Mouse (Mus musculus) forebrain, postnatal 0 days (tissue): ENCODE results near the gene Ppme1. TPM values are rescaled to one million over a fixed set of nuclear protein-coding genes. Genes with fewer than 3 reads are reported as not detected.

Experiments
- ATAC-seq: fragments of 200-750 bp; cut with Nextera tagmentation; 2 replicates; pipeline ENCODE4 v1.8.0; 2017; ENCODE audit warnings: mild to moderate bottlenecking, moderate library complexity
- DNase-seq: peaks from one replicate; pipeline ENCODE4 v3.0.0-alpha.2; 2015
- H3K27ac ChIP-seq: fragments of 300-500 bp; sonication (generic); 2 replicates; pipeline ENCODE4 v1.5.1; 2014; ENCODE audit warnings: low read depth, mild to moderate bottlenecking, antibody characterized with exemption, low read length, moderate library complexity, mixed read lengths
- H3K27me3 ChIP-seq: fragments of 300-500 bp; sonication (generic); 2 replicates; pipeline ENCODE4 v1.6.1; 2014; ENCODE audit warnings: mild to moderate bottlenecking, low read length, mixed read lengths; ENCODE audit not compliant: insufficient read depth
- H3K36me3 ChIP-seq: fragments of 300-500 bp; sonication (generic); 2 replicates; pipeline ENCODE4 v1.6.1; 2014; ENCODE audit warnings: mild to moderate bottlenecking, moderate library complexity; ENCODE audit not compliant: insufficient read depth
- H3K4me1 ChIP-seq: fragments of 300-500 bp; sonication (generic); 2 replicates; pipeline ENCODE4 v1.6.1; 2014; ENCODE audit warnings: antibody characterized with exemption; ENCODE audit not compliant: insufficient read depth
- H3K4me2 ChIP-seq: fragments of 300-500 bp; sonication (generic); 2 replicates; pipeline ENCODE4 v1.6.1; 2014; ENCODE audit warnings: low read depth, mild to moderate bottlenecking, moderate library complexity
- H3K4me3 ChIP-seq: fragments of 300-500 bp; sonication (generic); 2 replicates; pipeline ENCODE4 v1.5.1; 2014; ENCODE audit warnings: low read depth, low read length, mixed read lengths
- H3K9ac ChIP-seq: fragments of 300-500 bp; sonication (generic); 2 replicates; pipeline ENCODE4 v1.6.1; 2014; ENCODE audit warnings: mild to moderate bottlenecking
- H3K9me3 ChIP-seq: fragments of 300-500 bp; sonication (generic); 2 replicates; pipeline ENCODE4 v1.6.1; 2016; ENCODE audit warnings: low read length
- CTCF ChIP-seq: sonication (generic); IDR thresholded peaks from 2 replicates; pipeline ENCODE4 v1.5.1; 2016; ENCODE audit warnings: antibody characterized with exemption, control low read depth, low read depth
- WGBS: fragments of 180-500 bp; shearing (Covaris S2); extraction: QIAGEN DNeasy Blood & Tissue Kit; methylation state at CpG from one replicate; pipeline ENCODE4 v1.1.7; 2014; 5-methylcytosine and 5-hydroxymethylcytosine counted together
- polyA plus RNA-seq: library from polyadenylated mRNA; unstranded; fragments of >200 nt; fragmentation: Nextera tagmentation; extraction: Ambion mirVana; gene quantifications from 2 replicates; pipeline ENCODE4 v1.2.1, GENCODE M21; 2015
- total RNA-seq: library from RNA; depleted of rRNA; stranded (reverse); fragments of >200 nt; gene quantifications from 2 replicates; pipeline ENCODE4 v1.2.3, GENCODE M21; 2014

Ppme1 gene
- total and polyA plus RNA-seq, 2 experiments from 2014 or later: 114 to 142 TPM

- no peak overlapping the region for H3K9ac ChIP-seq
- H3K27ac ChIP-seq: no peak overlapping the region
- no peaks in the 10 kb centered on the region for H3K4me1 ChIP-seq
- no peak for TF ChIP-seq CTCF
- DNase-seq (no peak), ATAC-seq (no peak)
- H3K4me3 ChIP-seq: no peak overlapping the region
- no peak overlapping the region for H3K4me2 ChIP-seq
- H3K36me3 ChIP-seq: peaks cover 47% of the 10 kb centered on the region
- H3K9me3 ChIP-seq: no peaks in the 10 kb centered on the region
- 91% methylated on average over 7 of the region's 7 CpGs for WGBS
- no peaks in the 10 kb centered on the region for H3K27me3 ChIP-seq
These were observed 44.6 kb downstream of the Ppme1 start for GRCm38 (mm10) chr7:100327514-100327913.

GRCm38 (mm10) chr7:100325482-100325881, 46.6 kb downstream of the Ppme1 start:
- peaks cover 32% of the 10 kb centered on the region for H3K36me3 ChIP-seq
- TF ChIP-seq CTCF: peak; percentile 86
- no peaks in the 10 kb centered on the region for H3K9me3 ChIP-seq
- 79% methylated on average over 6 of the region's 6 CpGs for WGBS
- DNase-seq (peak; percentile 67), ATAC-seq (no peak)
- H3K9ac ChIP-seq: no peak overlapping the region
- no peaks in the 10 kb centered on the region for H3K4me1 ChIP-seq
- no peaks in the 10 kb centered on the region for H3K27me3 ChIP-seq
- no peak overlapping the region for H3K4me2 ChIP-seq
- no peak overlapping the region for H3K4me3 ChIP-seq
- H3K27ac ChIP-seq: no peak overlapping the region

- 71% methylated on average over 3 of the region's 3 CpGs for WGBS
- H3K9me3 ChIP-seq: no peaks in the 10 kb centered on the region
These were observed 48.4 kb downstream of the Ppme1 start for GRCm38 (mm10) chr7:100323721-100324120.

GRCm38 (mm10) chr7:100317534-100317933, 54.6 kb downstream of the Ppme1 start:
- no peak overlapping the region for H3K4me2 ChIP-seq
- H3K4me1 ChIP-seq: no peaks in the 10 kb centered on the region
- WGBS: 95% methylated on average over 5 of the region's 5 CpGs
- no peak overlapping the region for H3K27ac ChIP-seq
- no peak for ATAC-seq
- TF ChIP-seq CTCF: no peak
- H3K9ac ChIP-seq: no peak overlapping the region
- H3K9me3 ChIP-seq: no peaks in the 10 kb centered on the region
- H3K36me3 ChIP-seq: no peaks in the 10 kb centered on the region
- H3K27me3 ChIP-seq: no peaks in the 10 kb centered on the region
- no peak overlapping the region for H3K4me3 ChIP-seq
- no peak for DNase-seq

More at GRCm38 (mm10) chr7:100323721-100324120, 48.4 kb downstream of the Ppme1 start:
- H3K4me2 ChIP-seq: no peak overlapping the region
- H3K36me3 ChIP-seq: peaks cover 26% of the 10 kb centered on the region
- H3K9ac ChIP-seq: no peak overlapping the region
- DNase-seq (no peak), ATAC-seq (no peak)
- TF ChIP-seq CTCF: no peak
- H3K27me3 ChIP-seq: no peaks in the 10 kb centered on the region
- no peak overlapping the region for H3K4me3 ChIP-seq
- H3K27ac ChIP-seq: no peak overlapping the region
- H3K4me1 ChIP-seq: no peaks in the 10 kb centered on the region

GRCm38 (mm10) chr7:100316924-100317323, 55.2 kb downstream of the Ppme1 start:
- 94% methylated on average over 8 of the region's 8 CpGs for WGBS

GRCm38 (mm10) chr7:100312716-100313115, 59.4 kb downstream of the Ppme1 start:
- H3K4me3 ChIP-seq: no peak overlapping the region
- no peak overlapping the region for H3K27ac ChIP-seq
- H3K27me3 ChIP-seq: no peaks in the 10 kb centered on the region
- DNase-seq (no peak), ATAC-seq (no peak)
- no peak for TF ChIP-seq CTCF
- H3K4me1 ChIP-seq: peaks cover 19% of the 10 kb centered on the region
- no peaks in the 10 kb centered on the region for H3K9me3 ChIP-seq
- H3K36me3 ChIP-seq: no peaks in the 10 kb centered on the region
- no peak overlapping the region for H3K9ac ChIP-seq
- 94% methylated on average over 4 of the region's 4 CpGs for WGBS
- H3K4me2 ChIP-seq: no peak overlapping the region

More at GRCm38 (mm10) chr7:100316924-100317323, 55.2 kb downstream of the Ppme1 start:
- H3K4me3 ChIP-seq: no peak overlapping the region
- DNase-seq: no peak
- no peak overlapping the region for H3K9ac ChIP-seq
- H3K9me3 ChIP-seq: no peaks in the 10 kb centered on the region
- no peaks in the 10 kb centered on the region for H3K4me1 ChIP-seq
- ATAC-seq: no peak
- no peak overlapping the region for H3K4me2 ChIP-seq
- TF ChIP-seq CTCF: no peak
- H3K27me3 ChIP-seq: no peaks in the 10 kb centered on the region
- H3K27ac ChIP-seq: no peak overlapping the region
- no peaks in the 10 kb centered on the region for H3K36me3 ChIP-seq

GRCm38 (mm10) chr7:100310290-100310689, 61.8 kb downstream of the Ppme1 start:
- peak overlapping the region; percentile 77 for H3K27ac ChIP-seq
- no peak for TF ChIP-seq CTCF
- no peak overlapping the region for H3K4me2 ChIP-seq
- ATAC-seq: no peak
- 66% methylated on average over 12 of the region's 12 CpGs for WGBS
- H3K4me3 ChIP-seq: no peak overlapping the region
- no peaks in the 10 kb centered on the region for H3K9me3 ChIP-seq
- no peaks in the 10 kb centered on the region for H3K36me3 ChIP-seq
- peaks cover 25% of the 10 kb centered on the region for H3K4me1 ChIP-seq
- no peaks in the 10 kb centered on the region for H3K27me3 ChIP-seq
- DNase-seq: no peak
- no peak overlapping the region for H3K9ac ChIP-seq
